Mouse (Mus musculus): Measurements from ENCODE around the gene Cdkn1a.
A peak's percentile ranks its signal among the peaks of the same experiment; 100 is the strongest.
"Not testable (repeated sequence)": the region's sequence is repeated elsewhere in the genome, so short reads cannot be mapped to it uniquely, and the experiment has no call there.

The Cdkn1a gene

DNA sequence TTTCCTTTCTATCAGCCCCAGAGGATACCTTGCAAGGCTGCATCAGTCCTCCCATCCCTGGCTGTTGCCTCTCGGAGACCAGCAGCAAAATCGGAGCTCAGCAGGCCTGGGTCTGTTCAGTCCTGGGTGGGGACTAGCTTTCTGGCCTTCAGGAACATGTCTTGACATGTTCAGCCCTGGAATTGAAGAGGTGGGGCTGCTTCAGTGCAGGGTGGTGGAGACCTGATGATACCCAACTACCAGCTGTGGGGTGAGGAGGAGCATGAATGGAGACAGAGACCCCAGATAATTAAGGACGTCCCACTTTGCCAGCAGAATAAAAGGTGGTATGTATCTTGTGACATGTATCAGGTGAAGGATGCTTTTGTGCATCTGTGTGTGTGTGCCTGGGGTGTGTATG is at the start of gene Cdkn1a:
Cdkn1a (plus strand) TSS at position 201 of the 400 bp plus-strand sequence.
- DNase-seq (ENCODE audit: low read depth, low spot score), result no peak

DNA sequence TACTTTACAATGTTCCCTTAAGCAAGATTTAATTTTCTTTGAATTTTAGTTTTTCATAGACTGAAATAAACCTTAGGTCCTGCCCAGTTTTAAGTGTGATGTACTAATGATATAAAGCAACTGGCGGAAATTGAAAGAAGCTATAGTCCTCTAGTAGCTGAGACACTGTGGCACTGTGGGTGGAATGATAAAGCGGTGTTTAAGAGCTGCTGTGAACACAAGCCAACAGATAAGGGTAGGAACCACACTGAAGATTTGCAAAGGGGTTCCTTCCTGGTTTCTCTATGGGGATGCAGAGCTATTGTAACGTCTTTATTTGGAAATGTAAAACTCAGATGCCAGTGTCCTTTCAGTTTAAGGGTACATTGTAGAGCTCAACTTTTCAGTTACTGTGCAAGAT is 49.1 kb upstream of the Cdkn1a start:
- not testable (repeated sequence) for DNase-seq (ENCODE audit: low read depth, low spot score)

GRCm38 (mm10) chr17:29042569-29042968 is 48.2 kb upstream of the Cdkn1a start:
- no peak for DNase-seq (ENCODE audit: low read depth, low spot score)

DNA sequence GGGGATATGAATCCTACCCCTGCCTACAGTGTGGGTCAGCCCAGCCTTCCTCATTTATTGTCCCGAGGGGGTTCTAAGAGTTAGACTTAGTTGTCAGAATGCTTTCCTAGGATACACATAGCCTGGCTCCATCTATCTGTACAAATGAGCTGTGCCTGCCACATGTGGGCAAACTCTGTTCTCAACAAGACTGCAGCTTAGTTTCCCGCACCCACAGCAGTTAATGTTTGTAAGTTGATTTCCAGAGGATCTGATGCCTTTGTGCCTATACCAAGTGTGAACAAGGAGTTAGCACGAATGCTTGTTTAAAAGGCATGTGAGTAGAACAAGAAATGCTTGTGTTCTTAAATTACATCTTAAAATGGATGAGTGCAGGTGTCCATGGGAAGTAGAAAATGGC is 47.2 kb upstream of the Cdkn1a start:
- no peak for DNase-seq (ENCODE audit: low read depth, low spot score)

DNA sequence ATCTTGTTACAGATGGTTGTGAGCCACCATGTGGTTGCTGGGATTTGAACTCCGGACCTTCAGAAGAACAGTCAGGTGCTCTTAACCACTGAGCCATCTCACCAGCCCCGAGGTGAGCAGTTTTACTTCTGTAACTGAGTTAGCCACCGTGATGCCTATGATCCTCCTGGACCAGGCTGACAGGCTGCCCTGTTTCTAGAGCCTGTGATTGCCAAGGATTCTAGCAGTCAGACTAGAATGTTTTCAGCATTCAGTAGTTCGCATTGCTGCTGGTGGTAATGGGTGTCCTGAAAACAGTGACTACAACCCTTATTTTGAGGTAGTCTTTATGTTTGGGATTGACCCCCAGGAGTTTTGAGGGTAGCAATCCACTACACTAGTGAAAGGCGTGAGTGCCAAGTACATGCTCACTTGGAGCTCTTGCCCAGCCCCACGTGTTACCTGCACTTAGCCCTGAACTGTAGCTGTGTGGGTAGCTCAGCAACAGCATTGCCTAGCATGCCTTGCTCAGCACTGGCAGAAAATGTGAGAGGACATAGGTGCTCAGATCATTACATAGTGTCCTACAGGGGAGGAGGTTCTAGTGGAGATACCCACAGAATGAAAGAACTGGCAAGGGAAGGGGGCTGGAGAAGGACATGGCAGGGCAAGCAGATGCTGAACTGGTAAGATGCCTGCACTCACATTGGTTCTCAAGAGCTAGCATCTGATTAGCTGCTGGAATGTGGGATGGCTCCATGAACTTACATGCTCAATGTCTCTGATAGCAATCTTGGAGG is 46.4 kb upstream of the Cdkn1a start:
- DNase-seq (ENCODE audit: low read depth, low spot score), result no peak

DNA sequence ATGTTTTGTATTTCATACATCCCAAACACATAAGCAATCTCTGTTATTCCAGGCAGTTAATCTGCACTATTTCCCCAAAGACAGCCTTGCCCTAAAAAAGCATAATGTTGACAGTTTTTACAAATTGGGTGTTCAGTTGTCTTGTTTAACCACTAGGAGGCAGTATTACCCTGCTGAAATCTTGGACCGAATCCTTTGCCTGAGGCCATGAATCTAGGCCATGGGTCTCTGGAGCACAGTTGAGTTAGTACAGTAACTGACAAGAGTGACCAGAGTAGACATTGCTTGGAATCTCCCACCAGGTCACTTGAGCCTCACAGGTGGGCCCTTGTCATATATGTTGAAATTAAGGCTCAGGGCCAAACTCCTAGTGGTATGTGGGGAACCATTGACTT is 45.9 kb upstream of the Cdkn1a start:
- no peak for DNase-seq (ENCODE audit: low read depth, low spot score)

DNA sequence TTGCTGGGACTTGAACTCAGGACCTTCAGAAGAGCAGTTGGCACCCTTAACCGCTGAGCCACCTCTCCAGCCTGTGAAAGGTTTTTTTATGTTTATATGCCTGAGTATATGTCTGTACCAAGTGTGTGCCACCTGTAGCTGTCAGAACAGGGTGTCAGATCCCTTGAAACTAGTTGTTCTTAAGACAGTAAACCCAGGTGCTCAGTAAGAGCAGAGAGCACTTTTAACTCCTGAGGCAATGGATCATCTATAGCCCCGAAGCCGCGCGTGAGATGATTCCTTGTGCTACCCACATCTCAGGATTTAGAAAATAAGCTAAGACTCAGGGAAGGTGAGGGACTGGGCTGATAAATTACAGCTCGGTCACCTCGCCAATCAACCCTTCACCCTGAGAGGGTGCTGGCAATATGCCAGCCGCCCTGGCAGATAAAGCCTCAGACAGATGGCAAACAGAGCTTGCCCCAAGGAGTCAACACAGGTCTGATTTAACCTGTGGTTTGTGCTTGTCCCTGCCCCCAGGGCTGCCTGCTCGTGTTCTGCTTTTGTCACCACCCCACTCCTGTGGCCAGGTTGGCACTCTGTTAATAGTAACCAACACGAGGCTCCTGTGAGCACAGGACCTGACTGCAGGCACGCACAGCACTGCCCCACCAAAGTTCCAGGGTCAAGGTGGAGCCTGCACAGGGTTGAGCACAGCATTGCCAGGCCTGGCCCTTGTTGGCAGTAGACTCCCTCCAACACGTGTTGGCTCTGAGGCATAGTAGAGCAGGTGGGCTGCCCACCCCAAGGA is 44.8 kb upstream of the Cdkn1a start:
- no peak for DNase-seq (ENCODE audit: low read depth, low spot score)

- no peak for DNase-seq (ENCODE audit: low read depth, low spot score)
Measured at GRCm38 (mm10) chr17:29046863-29047262, 43.9 kb upstream of the Cdkn1a start.

DNA sequence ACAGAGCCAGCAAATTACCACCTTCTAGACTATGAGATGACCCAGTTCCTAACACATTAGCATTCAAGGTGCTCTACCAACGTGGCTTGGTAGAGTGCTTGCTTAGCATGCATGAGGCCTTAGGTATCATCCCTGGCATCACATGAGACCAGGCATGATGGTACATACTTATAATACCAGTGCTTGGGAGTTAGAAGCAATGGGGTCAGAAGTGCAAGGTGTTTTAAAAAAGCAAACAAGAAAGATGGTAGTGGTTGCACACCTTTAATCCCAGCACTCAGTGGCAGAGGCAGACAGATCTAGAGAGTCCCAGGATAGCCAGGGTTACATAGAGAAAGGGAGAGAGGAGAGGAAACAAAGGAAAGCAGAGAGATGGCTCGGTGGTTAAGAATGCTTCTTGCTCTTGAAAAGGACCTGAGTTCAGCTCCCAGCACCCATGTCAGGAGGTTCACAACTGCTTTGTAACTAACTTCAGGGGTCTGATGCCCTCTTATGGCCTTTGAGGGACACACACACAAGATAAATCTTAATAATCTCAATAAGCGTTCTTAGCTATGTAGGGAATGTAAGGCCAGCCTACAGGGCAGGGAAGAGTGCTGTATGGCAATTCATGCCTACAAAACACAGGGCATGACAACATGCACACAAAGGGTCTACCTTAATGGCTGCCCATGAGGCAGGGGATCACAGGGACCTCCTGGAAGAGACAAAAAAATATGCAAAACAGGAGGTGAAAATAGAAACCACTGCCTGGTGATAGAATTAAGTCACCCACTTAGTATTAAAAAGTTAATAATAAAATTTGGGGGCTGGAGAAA is 42.9 kb upstream of the Cdkn1a start:
- DNase-seq (ENCODE audit: low read depth, low spot score), result no peak

DNA sequence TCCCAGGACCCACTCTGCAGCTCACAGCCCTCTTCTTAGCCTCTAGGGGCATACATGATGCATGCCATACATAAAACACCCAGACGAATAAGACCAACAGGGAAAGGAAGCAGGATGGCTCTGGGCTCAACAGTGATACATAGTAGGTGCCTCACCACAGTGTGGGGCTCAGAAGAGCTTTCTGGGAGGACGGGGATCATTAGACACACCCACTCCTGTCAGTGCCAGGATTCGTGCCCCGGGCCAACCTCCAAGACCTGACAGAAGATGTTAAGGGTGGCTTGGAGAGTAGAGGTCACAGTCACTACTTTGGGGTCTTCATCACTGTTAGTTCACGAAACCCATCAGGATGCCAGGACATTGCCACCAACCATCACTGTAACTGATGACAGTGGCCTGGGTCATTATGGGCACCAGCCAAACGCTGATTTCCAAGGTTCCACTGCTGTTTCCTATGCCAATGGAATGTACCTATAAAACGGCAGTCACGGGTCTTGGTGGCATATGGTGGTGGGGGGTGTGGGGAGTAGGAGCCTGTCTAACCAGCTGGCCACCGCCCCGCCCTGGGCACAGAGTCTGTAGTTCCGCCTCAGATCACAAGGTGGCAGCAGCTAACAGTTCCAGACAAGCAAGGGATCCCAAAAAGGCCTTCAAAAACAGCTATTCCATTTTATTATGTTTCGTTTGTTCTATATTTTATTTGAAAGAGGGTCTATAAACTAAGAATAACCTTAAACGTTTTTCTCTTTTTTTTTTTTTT is 41.8 kb upstream of the Cdkn1a start:
- peak; percentile 64 for DNase-seq (ENCODE audit: low read depth, low spot score)

GRCm38 (mm10) chr17:29049508-29049889 is 41.3 kb upstream of the Cdkn1a start:
- DNase-seq (ENCODE audit: low read depth, low spot score), result no peak

DNA sequence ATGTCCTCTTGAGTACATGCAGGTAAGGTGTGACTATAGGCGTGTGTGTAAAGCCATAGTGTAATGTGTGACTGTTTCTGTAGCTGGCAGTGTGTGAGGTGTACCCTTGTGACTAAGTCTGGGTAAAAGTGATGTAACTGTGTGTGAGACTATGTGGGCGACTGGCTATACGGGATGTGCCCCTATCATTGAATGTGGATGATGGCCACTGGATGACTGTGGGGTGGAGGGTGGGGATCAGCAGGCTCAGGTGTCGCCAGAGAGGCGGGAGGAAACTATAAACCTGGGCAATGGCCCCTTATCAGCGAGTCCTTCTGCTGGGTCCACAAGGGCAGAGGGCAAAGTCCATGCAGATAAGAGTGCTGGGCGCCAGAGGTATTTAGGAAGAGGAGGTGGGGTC is 40.9 kb upstream of the Cdkn1a start:
- no peak for DNase-seq (ENCODE audit: low read depth, low spot score)

- no peak for DNase-seq (ENCODE audit: low read depth, low spot score)
Measured at GRCm38 (mm10) chr17:29050791-29051190, 40.0 kb upstream of the Cdkn1a start.

DNA sequence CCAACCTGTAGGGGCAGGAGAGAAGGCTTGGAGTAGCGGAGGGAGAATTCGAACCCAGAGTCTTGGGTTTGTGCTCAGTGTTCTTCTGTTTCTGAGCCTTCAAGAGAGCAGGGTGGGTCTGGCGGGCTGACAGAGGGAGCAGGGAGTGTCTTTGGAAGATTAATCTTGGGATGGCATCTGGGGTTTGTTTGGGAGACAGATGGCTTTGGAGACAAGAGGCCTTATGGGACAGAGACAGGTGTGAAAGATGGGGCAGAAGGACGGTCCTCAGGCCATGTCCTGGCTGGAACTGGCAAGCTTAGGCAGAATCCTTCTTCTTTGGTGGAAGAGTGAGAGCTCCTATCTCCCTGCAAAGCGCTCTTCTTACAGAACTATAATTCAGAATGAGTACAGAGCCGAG is 37.7 kb upstream of the Cdkn1a start:
- DNase-seq (ENCODE audit: low read depth, low spot score), result no peak

DNA sequence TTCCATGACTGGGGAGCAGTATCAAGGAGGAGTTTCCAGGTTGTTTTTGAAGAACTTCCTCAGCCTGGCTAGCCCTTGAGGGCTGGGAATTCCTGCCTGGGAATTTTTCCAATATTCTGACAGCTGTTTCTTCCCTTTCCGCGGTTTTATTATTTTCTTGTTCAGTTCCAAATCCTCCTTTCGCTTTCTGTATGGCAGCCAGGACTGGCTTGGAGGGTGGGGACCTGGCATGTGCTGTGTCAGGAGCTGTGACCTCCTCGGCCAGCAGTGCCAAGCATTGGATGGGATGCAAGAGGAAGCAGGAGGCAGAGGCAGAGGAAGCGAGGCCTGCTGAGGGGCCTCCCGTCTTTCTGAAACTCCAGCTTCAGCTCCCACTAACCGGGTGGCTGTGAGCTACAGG is 36.9 kb upstream of the Cdkn1a start:
- DNase-seq (ENCODE audit: low read depth, low spot score), result no peak

DNA sequence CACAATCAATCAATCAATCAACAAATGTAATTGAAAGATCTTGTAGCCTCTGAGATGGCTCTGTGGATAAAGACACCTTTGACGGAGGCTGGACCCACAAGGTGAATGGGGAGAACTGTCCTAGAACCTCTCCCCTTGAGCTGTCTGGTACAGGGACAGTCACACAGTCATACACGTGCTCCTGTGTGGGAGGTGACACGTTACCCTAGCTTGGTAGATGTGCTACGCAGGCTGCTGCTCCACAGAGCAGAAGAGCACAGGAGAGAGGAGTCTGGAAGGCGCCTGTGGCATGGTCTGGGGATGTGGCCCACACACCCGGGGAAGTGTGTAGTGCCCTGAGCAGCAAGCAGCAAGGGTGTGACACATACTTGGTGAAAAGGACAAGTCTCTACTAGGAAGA is 36.3 kb upstream of the Cdkn1a start:
- DNase-seq (ENCODE audit: low read depth, low spot score), result no peak

DNA sequence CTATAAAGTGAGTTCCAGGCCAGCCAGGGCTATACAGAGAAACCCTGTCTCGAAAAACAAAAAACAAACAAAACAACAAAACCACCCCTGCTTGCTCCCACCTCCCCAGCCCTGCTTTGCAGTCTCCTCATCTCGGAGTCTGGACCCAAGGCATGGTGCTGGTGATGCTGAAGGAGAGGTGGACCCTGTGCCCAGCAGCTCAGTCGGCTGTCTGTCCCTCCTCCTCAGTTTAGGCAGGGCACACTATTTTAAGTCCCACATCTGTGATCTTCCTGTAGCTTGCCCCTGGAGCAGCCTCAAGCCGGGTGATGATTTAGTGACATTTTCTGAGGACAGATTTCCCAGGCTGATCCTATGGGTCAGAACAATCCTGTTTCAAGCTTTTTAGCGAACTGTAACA is 35.2 kb upstream of the Cdkn1a start:
- DNase-seq (ENCODE audit: low read depth, low spot score), result no peak

GRCm38 (mm10) chr17:29056207-29056606 is 34.6 kb upstream of the Cdkn1a start:
- no peak for DNase-seq (ENCODE audit: low read depth, low spot score)

DNA sequence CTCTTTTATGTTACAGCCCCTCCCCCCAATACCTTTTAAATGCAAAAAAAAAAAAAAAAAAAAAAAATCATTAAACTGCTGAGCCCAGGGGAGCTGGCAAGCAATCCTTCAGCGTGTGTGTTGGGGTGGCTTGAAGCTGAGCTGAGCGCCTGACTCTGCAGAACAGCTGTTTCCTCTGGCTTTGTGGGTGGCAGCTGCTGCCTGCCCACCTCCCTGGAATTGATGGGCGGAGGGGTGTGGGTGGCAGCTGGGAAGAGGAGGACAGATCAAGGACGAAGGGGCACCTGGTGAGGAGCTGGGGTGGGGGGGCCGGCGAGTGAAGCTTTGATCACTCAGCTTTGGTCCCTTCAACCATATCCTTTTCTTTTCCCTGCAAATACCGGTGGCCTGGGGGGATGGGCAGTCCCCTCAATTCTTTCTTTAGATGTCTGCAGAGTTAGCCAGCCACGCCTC is 34.1 kb upstream of the Cdkn1a start:
- no peak for DNase-seq (ENCODE audit: low read depth, low spot score)

DNA sequence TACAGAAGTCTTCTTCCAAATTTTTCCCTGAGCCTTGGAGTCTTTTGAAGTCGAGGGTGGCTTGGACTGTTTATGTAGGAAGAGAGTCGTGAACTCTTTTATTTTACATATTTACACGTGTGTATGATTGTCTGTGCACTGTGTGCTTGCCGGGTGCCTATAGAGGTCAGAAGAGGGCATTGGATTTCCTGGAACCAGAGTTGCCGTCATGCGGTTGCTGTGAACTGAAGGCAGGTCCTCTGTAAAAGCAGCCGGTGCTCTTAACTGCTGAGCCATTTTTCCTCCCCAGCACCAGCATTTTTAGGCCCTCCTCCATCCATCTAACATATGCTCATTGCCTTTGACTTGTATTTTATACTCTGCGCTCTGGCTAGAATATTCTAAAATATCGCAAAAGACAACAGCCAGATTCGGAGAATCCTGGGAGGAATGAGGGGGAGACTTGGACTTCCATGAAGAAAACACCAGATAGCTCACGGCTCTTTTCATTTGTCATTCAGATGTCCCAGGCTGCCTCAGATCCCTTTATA is 33.4 kb upstream of the Cdkn1a start:
- no peak for DNase-seq (ENCODE audit: low read depth, low spot score)

GRCm38 (mm10) chr17:29057961-29058360 is 32.8 kb upstream of the Cdkn1a start:
- no peak for DNase-seq (ENCODE audit: low read depth, low spot score)

All from telencephalon, adult 2 months (tissue).